Mouse (Mus musculus) layer of hippocampus, adult 2 months (tissue): ENCODE results near the gene Lpin2. TPM values are rescaled to one million over a fixed set of nuclear protein-coding genes. Genes with fewer than 3 reads are reported as not detected.

Experiments used
- DNase-seq, 2 experiments: peaks; one replicate each; pipeline ENCODE4 v3.0.0; 2022; ENCODE audit warnings: low spot score in 2 of 2
- H3K27ac ChIP-seq: fragments of 200-600 bp; 2 replicates; pipeline ENCODE4 v1.8.1; 2022
- H3K4me3 ChIP-seq: fragments of 200-600 bp; 2 replicates; pipeline ENCODE4 v1.8.1; 2022; ENCODE audit warnings: mild to moderate bottlenecking
- CTCF ChIP-seq: fragments of 200-600 bp; conservative IDR thresholded peaks from 2 replicates; pipeline ENCODE4 v1.8.1; 2022; ENCODE audit warnings: antibody characterized with exemption, mild to moderate bottlenecking, moderate library complexity
- total RNA-seq, 2 experiments: library from RNA; stranded (reverse); gene quantifications; 2 replicates each; pipeline ENCODE4 v1.2.3; 2021

Gene Lpin2
- total RNA-seq, 2 experiments from 2014 or later: 95.8 to 109 TPM

DNA sequence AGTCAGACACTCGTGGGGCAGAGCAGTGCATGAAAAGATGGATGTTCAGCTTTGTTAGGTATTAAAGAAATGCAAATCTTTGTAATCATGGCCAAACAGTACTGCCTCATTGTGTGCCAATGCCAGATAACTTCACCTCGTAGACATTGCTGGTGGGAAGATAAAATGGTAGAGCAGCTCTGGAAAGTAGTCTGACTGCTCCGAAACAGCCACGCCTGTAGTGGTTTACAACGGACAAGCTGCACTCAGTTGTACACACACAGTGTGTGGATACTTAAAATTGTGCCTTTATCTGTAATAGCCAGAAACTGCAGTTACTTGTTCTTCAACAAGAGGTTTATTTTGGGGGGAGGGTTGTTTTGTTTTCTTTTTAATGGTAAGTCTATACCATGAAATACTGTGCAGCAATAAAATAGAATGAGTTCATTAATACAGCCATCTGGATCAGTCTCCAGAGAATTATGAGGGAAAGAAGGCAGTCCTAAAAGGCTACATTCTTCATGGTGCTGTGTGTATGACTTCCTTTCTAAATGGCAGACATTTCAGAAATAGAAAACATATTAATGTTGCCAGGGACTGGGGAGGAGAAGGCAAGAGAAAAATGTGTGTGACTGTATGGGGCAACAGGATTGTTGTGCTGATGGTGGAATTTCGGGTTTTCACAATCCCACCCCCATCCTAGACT, 29.7 kb downstream of the Lpin2 start:
- DNase-seq: no peak
- H3K4me3 ChIP-seq: no peak overlapping the region
- no peak for TF ChIP-seq CTCF

DNA sequence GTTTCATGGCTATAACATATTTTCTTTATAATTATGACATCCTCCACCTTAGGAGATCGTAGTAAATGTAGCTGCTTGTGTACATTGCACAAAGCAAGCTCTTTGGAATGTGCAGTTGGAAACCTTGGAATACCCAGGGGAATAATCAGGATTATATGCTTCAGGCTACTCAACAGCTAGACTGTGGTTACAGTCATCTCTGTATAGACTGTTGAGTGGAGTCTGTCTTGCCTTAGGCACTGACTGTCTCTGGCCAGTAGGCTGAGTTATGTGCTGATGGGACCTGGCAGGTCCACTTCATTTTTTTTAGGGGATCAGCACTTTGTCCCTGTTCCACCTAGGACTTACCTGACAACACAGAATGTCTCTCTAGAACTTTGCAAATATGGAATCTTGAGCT, 31.3 kb downstream of the Lpin2 start:
- no peak overlapping the region for H3K4me3 ChIP-seq
- no peak for DNase-seq
- no peak for TF ChIP-seq CTCF
- no peak overlapping the region for H3K27ac ChIP-seq

More for the DNA sequence above, 29.7 kb downstream of the Lpin2 start:
- H3K27ac ChIP-seq: no peak overlapping the region

DNA sequence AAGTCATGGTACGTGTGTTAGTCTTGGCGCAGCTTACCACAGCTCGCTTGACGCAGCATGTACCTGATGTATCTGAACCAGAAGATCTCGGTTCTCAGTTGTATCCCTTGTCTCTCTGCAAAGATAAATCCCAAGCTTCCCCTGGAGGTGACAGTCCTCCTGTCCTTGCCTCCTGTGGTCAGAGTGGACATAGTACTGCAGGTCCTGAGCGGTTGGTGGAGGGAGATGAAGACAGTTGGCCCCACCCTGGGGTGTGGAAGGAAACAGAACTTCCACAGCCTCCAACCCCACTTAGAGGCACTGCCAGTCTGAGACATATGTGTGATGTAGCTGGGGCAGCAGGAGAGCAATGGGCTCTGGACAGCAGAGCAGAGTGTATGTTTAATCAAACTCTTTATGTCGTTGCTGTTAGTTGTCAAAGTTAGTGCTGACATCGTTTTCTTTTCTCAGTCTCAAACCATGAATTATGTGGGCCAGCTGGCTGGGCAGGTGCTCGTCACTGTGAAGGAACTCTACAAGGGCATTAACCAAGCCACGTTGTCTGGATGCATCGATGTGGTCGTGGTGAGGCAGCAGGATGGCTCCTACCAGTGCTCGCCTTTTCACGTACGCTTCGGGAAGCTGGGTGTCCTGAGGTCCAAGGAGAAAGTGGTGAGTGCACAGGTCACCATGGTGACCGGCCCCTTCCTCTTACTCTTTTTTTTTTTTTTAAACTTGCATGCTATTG, 32.3 kb downstream of the Lpin2 start:
- no peak overlapping the region for H3K4me3 ChIP-seq
- TF ChIP-seq CTCF: no peak
- H3K27ac ChIP-seq: no peak overlapping the region
- no peak for DNase-seq

DNA sequence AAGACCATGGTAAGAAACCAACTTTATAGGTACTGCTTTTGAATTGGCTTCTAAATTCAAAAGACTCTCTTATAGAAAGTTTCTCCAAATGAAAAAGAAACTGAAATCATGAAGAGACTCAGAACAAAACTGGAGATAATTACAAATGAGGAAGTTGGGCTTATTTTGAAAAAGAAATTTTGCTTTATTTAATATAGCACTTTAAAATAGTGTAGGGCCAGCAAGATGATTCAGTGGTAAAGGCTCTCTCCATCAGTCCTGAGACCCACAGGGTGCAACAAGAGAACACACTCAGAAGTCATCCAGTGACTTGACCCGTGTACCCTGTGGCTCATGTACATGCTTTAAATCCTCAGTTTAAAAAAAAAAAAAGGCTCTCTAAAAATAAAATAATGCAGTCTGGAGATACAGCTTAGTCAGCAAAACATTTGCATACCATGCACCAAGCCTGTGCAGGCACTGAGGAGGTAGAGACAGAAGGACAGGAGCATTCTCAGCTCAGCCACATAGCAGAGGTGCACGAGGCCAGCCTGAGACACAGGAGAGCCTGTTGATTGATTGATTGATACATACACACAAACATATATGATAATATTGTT, 33.0 kb downstream of the Lpin2 start:
- TF ChIP-seq CTCF: no peak
- H3K4me3 ChIP-seq: no peak overlapping the region
- DNase-seq: no peak
- H3K27ac ChIP-seq: no peak overlapping the region

DNA sequence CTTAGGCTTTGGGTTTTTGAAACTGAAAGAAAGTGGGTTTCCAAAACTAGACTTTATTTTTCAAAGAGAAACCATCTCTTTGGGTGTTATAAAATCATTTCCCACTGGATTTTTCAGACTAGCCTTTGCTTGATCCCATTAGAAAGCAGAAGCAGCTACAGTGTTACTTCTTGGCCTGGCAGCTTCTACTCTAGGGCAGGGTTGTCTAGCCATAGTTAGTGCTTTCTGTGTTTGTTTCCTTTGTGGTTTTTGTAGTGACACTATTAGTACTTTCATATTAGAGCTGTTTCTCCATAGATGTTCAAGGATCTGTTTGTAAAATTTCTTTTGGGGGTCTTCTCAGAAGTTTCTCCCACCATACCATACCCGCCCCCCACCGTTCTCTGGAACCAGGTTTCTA, 33.9 kb downstream of the Lpin2 start:
- Histone ChIP-seq H3K27ac (no peak overlapping the region), H3K4me3 (no peak overlapping the region)
- DNase-seq: no peak
- TF ChIP-seq CTCF: no peak

DNA sequence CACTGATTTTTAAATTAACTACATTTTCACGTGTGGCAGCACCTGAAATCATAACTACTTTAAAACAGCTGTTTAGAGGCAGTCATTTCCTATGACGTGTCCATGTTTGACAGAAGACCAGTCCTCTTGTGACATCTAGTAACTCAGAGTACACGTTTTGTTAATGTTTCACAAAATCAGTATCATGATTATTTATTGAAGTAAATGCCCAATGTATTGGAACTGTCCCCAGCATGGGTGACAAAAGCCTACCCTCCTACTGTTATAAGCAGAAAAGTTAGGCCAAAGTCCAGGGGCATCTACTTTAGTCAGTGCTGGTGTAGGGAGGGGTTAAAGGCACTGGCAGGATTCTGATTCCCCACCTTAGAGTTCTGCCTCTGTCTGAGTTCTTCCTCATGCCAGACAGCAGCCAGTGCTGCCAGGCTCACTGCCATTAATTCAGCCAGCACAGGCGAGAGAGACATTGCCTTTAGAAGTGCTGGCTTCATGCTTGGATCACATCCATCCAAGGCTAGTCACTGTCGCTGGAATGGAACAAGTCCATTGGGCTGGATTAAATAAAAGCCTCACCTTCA, 34.8 kb downstream of the Lpin2 start:
- DNase-seq: no peak
- no peak for TF ChIP-seq CTCF
- Histone ChIP-seq H3K4me3 (no peak overlapping the region), H3K27ac (no peak overlapping the region)

DNA sequence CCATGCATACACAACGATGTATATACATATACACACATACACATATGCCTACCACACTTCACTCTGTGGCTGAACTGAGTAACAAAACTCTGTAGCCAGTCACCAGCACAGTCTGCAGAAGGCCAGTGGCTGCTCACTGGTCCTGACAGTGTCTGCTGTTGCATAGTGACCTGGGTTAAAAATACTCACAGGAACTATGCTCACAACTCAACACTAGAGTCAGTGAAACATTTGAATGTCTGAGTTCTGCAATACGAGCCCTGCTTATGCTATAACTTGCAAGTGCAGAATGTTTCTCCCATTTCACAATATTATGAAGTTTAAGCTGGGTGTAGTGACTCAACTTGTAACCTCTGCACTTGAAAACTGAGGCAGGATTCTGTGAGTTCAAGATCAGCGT, 39.0 kb downstream of the Lpin2 start:
- DNase-seq: no peak
- Histone ChIP-seq H3K27ac (no peak overlapping the region), H3K4me3 (no peak overlapping the region)
- TF ChIP-seq CTCF: no peak

DNA sequence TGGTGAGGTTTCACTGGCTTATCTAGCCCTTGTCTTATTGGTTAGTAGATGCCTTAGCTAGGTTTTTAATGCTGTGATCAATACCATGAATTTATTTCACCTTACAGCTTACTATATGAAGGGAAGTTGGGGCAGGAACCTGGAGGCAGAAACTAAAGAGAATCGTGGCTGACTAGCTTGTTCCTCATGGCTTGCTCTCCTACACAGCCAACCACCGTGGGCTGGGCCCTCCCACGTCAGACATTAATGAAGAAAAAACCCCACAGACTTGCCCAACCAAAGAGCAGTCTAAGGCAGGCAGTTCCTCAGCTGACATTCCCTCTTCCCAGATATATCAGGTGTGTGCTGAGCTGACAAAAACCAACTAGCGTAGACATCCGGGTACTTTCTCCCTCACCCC, 41.3 kb downstream of the Lpin2 start:
- Histone ChIP-seq H3K4me3 (no peak overlapping the region), H3K27ac (peak overlapping the region; percentile 49)
- DNase-seq: no peak
- no peak for TF ChIP-seq CTCF

DNA sequence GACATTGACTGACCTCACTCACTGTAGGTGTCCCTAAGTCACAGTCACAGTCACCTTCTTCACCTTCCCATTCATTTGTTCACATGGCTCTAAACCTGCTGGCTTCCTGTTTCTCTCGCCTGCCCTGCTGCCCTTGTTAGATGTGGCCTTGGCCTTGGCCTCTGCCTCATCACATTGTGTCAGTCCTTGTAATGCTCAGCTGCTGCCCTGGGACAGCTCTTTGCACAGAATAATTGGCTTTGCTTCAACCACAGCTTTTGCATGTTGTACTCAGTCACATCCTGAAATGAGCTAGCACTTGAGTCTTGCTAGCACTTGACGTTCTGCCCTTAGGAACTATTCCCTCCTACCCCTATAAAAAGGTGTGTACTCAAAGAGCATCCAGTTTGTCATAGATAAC, 42.2 kb downstream of the Lpin2 start:
- no peak overlapping the region for H3K4me3 ChIP-seq
- no peak for DNase-seq
- no peak overlapping the region for H3K27ac ChIP-seq
- TF ChIP-seq CTCF: no peak

DNA sequence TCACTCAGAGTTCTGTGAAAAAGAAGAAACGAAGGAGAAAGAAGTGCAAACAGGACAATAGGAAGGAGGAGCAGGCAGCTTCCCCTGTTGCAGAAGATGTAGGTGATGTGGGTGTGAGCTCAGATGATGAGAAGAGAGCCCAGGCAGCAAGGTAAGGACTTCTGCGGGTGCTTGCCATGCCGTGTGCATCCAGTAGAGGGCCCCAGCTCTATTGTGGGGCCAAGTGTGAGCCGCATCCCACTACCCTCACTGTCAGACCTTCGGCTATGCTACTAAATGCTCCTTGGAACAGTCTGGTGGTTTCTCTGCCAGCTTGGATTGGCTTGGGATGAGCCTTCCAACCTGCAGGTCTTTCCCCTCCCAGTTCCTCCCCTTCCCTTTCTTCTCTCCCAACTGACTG, 42.7 kb downstream of the Lpin2 start:
- no peak overlapping the region for H3K27ac ChIP-seq
- H3K4me3 ChIP-seq: no peak overlapping the region
- peak; percentile 77 for TF ChIP-seq CTCF
- no peak for DNase-seq

DNA sequence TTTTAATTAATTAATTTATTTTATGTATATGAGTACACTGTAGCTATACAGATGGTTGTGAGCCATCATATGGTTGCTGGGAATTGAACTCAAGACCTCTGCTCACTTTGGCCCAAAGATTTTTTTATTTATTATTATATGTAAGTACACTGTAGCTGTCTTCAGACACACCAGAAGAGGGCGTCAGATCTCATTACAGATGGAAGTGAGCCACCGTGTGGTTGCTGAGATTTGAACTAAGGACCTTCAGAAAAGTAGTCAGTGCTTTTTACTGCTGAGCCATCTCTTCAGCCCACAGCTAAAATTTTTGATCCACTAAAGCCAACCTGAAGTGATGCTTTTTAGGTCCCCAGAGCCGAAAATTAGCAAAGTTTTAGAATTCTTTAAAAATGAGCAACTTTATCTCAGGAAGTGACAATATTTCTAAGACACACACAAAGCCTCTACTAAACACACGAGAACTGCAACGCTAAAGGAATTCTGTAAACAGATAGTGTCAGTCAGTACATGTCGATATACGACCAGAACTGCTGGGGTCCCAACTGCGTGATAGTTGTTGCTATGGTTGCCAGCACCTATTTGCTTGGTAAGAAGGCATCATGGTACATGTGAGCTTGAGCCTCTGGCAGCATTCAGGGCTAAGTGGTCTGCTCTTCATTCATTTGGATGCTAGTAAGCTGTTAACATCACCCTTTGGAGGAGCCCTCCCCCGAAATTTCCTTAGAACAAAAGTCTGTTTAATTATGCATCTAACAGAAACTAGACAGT, 45.0 kb downstream of the Lpin2 start:
- no peak overlapping the region for H3K27ac ChIP-seq
- H3K4me3 ChIP-seq: no peak overlapping the region
- TF ChIP-seq CTCF: peak; percentile 54
- no peak for DNase-seq

DNA sequence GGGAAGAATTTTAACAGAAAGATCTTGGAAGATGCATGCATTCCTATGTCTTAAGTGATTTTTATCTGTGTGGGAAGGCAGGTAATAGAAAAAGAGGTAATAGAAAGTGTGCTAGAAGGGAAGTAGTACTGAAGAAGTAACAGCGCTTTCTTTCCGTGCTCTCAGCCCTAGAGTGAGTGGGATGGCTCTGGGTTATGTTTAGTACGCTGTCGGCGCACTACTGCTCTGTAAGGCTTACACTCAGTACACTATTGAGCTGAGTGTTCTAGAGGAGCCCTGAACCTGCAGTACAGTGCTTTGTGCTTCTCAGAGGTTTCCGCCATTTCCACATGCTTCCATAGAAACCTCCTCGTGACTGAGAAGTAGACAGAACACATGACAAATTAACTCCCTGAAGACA, 46.3 kb downstream of the Lpin2 start:
- Histone ChIP-seq H3K27ac (no peak overlapping the region), H3K4me3 (no peak overlapping the region)
- no peak for TF ChIP-seq CTCF
- no peak for DNase-seq

DNA sequence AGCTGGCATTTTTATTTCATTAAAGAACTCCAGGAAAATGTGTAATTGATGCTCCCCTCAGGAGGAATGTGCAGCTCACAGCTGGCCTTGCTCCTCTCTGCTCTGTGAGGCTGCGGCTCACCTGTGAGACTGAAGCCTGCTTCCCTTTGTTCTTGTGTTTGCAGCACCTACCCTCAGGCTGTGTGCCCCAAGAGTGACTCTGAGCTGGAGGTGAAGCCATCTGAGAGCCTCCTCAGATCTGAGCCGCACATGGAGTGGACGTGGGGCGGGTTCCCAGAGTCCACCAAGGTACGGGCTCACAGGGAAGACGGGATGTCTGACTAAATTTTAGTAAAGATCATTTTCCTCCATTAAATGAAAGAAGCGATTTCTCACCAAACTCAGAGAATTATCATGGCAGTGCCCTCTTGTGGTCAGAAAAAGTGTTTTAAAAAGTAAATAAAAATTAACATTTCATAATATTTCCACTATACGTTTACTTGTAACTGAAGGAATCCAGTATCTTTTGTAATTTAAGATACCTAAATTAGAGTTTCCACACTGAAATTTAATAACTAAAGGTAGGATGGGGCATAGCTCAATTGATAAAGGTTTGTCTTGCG, 47.8 kb downstream of the Lpin2 start:
- DNase-seq: no peak
- no peak overlapping the region for H3K27ac ChIP-seq
- no peak overlapping the region for H3K4me3 ChIP-seq
- TF ChIP-seq CTCF: peak; percentile 80
